Mouse (Mus musculus) small intestine, adult 2 months (tissue): ENCODE results near the gene Slc41a3.

Experiments
- CTCF ChIP-seq: fragments of 200-500 bp; IDR thresholded peaks from 2 replicates; pipeline ENCODE4 v1.5.1; 2012; ENCODE audit warnings: low read depth, mild to moderate bottlenecking, control low read depth, inconsistent platforms, low read length, moderate library complexity, mixed read lengths; ENCODE audit not compliant: insufficient replicate concordance, insufficient read length; ENCODE audit errors: extremely low read depth
- POLR2A ChIP-seq: fragments of 200-500 bp; IDR thresholded peaks from 2 replicates; pipeline ENCODE4 v1.6.1; 2012; ENCODE audit warnings: low read depth, mild to moderate bottlenecking, control low read depth, inconsistent platforms, low read length, moderate library complexity

DNA sequence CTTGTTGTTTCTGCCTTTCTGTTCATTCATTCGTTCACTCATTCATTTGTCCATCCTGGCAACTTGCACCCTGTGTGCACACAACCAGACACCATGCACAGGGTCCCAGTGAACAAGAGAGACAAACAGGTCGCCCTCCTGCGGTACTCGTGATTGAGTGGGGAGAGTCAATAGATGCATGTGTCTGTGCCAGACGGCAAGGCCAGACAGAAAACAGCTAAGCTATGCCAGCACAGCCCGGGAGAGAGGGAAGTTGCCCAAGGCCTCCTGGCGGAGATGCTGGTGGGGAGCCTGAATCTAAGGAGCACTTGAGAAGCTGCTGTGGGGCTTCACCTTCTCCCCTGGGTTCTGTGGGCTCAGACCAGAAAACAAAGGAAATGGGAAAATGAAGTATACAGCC, 10.8 kb downstream of the Slc41a3 start:
- no peak for TF ChIP-seq POLR2A
- TF ChIP-seq CTCF = no peak
